Mouse (Mus musculus) left cerebral cortex, postnatal 4 days (tissue): ENCODE measurements around the gene Kdm1b. TPM values are rescaled to one million over a fixed set of nuclear protein-coding genes. Genes with fewer than 3 reads are reported as not detected.

Experiments used
- DNase-seq: peaks from one replicate; pipeline ENCODE4 v3.0.0-alpha.2; 2022
- intact Hi-C: fragments of 180-260 bp; cut with DNase I; formaldehyde crosslinking; loops from one replicate; pipeline ENCODE4 v1.15.1; 2025
- total RNA-seq, 2 experiments: library from RNA; stranded (reverse); gene quantifications; 2 replicates each; pipeline ENCODE4 v1.2.3; 2021

The Kdm1b gene
- total RNA-seq, 2 experiments from 2014 or later, result 23.8 to 34.7 TPM

DNA sequence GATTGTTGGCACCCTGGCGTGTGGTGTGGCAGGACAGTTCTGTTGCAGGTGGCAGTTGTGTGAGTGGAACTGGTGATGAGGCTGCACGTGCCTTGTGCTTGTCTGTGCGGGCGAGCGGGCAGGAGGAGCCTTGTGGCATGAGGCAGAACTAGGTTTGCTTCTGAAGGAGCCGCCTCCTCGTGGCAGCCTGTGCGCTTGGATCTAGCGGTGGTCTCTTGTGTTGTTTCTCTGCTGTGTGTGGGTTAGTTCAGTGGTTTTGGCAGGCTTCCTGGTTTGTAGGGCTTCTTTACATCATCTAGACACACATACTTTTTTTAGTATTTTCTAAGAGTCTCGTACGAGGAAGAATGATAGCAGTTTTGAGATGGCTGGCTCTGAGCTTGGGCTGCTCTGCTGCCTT, 12.8 kb downstream of the Kdm1b start:
- intact Hi-C loops, result no loop called here
- no peak for DNase-seq

DNA sequence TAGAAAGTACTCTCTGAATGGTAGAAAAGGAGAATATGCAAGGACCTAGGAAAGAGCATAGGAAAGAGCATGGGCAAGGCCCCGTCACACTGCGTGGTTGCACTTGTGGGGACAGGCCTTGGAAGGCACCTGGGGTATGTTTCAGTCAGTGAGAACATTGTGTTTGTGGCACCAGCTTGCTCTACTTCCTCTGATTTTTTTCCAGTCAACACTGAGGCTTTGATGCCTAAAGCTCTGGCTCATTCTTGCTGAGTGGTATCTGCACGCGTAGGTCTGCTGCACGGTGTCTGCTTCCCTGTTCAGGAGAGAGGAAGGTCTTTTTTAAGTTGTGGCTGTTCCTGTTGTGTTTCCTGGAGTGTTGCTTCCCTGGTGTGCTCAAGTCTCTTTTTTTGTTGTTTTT, 13.5 kb downstream of the Kdm1b start:
- intact Hi-C loops, result no loop called here
- no peak for DNase-seq

DNA sequence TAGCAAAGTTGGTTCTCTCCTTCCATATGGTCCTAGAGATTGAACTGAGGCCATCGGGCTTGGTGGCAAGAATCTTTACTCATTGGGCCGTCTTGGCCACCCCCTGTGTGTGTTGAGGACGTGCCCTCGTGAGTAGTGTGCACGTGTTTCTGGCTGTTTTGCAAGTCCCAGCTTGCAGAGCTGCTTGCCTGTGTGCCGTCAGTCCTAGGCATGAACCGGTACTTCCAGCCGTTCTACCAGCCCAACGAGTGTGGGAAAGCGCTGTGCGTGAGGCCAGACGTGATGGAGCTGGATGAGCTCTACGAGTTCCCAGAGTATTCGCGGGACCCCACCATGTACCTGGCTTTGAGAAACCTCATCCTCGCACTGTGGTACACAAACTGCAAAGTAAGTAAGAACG, 19.5 kb downstream of the Kdm1b start:
- intact Hi-C loops, result no loop called here
- no peak for DNase-seq

DNA sequence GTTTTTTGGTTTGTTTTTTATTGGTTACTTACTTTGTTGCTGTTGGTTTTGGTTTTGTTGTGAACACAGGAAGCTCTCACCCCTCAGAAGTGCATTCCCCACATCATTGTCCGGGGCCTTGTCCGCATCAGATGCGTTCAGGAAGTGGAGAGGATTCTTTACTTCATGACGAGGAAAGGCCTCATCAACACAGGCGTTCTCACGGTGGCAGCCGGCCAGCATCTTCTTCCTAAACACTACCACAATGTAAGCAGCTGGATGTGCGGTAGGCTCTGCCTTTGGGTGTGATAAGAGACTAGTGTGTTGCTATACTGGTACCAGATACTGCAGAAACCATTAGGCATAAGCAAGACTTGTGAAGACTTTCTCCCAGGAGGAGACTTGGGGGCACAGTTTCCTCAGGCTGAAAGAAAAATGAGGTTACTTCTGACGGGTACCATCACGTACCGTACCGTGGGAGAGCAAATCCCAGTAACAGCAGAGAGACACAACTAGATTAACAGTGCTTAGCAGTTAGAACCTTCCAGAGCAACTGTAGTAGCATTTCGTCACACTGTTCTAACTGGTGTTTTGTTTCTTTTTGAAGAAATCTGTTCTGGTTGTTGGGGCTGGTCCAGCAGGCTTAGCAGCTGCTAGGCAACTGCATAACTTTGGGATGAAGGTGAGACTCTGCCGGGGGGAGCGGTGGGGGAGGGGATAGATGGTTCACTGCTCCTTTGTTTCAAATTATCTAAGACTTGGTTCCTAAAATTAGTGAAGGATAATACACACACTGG, 20.9 kb downstream of the Kdm1b start:
- intact Hi-C loops, result no loop called here
- DNase-seq, result no peak

DNA sequence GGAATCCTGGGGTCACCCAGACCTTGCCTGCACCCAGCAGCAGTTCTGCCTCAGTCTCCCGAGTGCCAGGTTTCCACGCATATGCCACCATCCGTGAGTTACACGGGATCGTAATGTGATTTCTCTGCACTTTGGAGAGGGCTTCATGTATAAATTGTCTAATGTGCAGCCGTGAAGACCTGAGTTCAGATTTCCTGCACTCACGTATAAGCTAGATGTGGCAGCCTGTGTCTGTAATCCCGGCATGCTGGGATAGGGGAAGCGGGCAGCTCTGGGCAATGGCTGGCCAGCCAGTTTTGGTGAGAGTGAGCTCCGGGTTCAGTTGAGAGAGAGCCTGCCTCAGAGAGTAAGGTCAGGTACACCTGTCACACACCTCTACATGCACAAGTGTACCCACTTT, 23.2 kb downstream of the Kdm1b start:
- intact Hi-C loops, result no loop called here
- no peak for DNase-seq

DNA sequence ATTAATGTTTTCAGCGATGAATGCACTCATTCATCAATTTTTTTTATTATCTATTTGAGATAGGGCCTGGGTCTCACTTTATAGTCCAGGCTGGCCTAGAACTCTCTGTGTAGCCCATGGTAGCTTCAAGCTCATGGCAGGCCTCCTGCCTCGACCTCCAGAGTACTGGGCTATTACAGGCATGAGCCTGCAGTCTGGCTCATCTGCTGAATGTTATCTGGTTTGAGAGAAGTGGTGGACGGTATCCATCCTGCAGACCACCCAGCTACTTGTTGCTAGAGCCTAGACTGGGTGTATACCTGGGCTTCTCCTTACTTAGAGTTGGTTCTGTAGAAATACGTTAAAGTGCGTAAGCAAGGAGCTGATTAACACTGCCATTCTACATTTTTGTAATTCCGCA, 23.7 kb downstream of the Kdm1b start:
- intact Hi-C loops, result no loop called here
- DNase-seq, result no peak

DNA sequence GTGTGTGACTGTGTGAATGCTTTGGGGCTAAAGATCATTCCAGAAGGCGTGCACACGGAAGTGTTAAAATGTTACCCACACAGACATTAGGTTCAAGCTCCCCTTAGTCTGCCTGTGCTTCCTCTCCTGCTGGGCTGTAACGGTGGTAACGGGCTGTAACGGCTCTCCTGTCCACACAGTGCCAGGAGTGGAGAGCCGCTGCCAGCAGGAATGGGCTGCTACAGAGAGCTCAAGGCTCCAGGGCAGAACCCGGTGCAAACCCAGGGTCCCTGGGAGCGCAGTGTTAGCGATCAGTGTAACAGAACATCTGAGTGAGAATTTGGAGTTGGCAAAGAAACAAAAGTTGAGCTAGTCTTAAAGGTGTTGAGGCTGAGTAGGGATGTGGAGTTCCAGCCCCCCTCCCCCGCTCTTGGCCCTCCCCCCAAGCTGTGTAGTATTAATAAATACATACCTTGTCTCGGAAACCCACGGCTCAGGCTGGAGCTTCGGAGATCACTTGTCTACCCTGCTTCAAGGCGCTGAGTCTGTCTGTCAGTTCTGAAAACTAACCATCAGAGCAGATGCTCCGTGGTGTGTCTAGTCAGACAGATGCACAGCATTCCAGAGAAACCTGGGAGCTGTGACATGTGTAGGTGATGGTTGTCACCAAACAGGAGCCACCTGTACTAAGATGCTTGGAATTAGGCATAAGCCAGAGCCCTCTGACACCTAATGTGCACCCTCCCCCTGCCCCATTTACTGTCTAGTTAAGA, 27.2 kb downstream of the Kdm1b start:
- no peak for DNase-seq
- intact Hi-C loops, result no loop called here

DNA sequence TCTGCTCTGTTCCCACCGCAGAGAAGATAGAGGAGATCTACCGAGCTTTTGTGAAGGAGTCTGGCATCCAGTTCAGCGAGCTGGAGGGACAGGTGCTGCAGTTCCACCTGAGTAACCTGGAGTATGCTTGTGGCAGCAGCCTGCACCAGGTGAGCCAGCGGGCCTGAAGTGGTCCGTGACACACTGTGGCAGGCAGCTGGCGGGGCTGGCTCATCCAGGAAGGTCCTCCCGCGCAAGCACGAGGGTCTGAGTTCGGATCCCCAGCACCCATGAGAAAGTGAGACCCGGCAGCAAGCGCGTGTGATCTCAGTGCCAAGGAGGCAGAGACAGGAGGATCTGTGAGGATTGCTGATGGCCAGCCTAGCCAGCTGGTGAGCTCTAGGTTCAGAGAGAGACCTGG, 28.6 kb downstream of the Kdm1b start:
- DNase-seq, result no peak
- intact Hi-C loops, result no loop called here

DNA sequence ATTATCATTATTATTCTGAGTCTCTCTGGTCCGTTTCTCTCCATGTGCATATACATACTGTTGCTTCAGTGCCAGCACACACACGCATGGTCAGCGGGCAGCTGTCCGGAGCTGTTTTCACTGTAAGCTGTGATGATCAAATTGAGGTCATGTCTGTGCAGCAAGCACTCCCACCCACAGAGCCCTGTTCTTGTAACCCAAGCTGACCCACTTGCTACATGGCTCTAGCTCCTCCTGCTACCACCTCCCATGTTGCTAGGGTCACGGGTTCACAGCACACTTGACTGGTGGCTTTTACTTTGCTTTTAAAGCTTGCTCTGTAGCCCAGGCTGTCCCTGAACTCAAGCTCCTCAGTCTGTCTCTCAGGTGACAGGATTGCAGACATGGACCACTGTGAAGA, 29.2 kb downstream of the Kdm1b start:
- no peak for DNase-seq
- intact Hi-C loops, result no loop called here

DNA sequence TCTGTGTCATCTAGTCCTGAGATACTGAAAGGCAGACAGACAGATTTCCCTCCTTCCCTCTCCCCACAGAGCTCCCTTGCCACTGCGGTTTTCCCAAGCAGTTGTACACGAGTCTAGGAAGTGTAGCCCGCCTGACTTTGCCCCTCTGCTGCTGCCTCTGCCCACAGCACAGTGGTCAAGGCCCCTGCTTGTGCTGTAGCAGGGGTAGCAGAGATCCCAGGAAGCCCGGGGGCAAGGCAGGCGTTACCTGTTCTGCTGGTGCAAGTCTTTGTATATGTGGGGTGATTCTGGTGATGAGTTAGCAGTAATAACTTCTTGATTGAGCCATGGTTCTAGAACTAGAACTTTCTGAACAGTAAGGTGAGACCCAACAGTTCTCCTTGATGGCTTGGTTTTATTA, 32.9 kb downstream of the Kdm1b start:
- intact Hi-C loops, result no loop called here
- DNase-seq, result no peak

DNA sequence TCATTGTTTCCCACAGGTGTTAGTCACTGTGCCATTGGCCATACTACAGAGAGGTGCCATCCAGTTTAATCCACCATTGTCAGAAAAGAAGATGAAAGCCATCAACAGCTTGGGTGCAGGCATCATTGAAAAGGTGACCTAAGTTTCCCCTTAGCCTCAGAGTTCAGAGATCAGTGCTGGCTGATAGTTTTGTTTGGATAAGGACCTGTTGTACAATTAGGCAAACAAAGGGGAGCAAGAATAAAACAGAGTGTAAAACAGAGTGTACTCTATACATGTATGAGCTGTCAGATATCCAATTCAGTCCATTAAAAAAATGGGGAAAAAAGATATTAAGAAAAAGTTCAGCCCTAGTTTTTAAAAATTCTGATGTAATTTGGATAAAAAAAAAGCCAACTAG, 34.1 kb downstream of the Kdm1b start:
- intact Hi-C loops, result no loop called here
- DNase-seq, result no peak

DNA sequence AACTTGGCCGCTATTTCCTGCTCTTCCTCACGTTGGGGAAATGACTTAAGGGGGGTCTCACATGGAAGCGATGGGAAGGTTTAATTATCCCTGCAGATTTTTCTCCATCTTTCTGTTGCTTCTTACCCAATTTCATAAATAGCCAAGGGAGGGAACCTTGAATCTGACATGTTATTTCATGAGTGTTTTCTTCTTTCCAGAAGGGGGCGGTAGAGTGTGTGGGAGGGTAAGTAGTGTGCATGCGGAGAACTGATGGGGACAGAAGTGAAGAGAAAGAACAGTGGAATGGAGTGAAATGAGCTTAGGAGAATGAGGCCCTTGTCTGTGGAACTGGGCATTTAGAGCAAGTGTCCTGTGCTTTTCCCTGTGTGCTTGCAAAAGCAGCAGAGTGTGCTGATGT, 35.5 kb downstream of the Kdm1b start:
- DNase-seq, result no peak
- intact Hi-C loops, result no loop called here

DNA sequence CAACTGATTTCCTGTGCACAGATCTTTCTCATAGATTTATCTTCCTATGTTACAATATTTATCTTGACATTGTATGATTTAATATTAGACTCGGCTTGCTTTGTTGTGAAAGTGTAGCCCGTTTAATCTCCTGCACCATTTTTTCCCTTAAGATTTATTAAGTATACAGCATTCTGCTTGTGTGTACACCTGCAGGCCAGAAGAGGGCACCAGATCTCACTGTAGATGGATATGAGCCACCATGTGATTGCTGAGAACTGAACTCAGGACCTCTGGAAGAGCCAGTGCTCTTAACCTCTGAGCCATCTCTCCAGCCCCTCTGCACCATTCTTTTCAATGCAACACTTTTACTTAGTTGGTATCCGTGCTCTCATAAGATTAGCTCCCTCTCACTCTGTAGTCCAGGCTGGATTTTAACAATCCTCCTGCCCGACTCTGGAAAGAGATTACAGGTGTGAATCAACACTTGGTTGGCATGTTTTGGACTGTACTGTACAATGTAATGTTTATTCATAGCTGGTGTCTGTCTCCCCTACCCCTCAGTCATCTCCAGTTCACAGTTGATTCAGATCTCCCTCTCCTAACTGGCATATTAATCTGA, 37.7 kb downstream of the Kdm1b start:
- intact Hi-C loops, result no loop called here
- DNase-seq, result no peak

DNA sequence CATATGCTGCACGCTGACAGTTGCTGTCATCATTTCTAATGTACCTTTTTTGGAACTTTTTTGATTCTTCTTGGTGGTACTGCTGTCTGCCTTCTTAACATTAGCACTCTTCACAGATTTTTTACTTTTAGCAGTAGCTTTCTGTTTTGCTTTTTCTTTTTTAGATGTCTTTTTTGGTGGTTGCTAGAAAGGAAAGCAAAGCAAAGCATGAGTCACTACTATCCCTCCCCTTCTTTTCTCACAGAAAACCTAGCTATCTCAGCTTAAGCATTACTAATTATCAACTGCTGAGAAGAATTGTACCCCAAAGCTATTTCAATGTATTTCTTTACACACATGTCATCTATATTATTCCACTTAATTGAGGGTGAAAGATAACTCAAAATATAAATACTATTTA, 45.1 kb downstream of the Kdm1b start:
- intact Hi-C loops, result no loop called here
- no peak for DNase-seq

DNA sequence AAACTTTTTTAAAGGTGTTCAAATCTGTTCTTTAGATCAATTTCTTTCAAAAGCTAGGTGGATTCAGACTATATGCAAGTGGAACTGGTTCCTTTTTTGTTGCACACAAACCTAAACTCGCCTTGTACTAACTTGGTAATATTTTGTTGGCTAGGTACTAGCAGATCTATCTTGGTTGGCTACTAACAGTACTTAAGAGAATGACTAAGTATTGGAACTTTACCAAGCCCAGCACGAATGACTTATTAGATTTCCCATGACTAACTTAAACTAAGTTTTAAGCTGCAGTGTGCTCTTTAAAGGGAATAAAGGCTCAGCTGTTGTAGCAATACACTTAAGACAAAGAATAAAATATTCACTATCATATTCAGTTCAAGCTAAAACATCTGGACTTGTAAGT, 46.0 kb downstream of the Kdm1b start:
- no peak for DNase-seq
- intact Hi-C loops, result no loop called here

DNA sequence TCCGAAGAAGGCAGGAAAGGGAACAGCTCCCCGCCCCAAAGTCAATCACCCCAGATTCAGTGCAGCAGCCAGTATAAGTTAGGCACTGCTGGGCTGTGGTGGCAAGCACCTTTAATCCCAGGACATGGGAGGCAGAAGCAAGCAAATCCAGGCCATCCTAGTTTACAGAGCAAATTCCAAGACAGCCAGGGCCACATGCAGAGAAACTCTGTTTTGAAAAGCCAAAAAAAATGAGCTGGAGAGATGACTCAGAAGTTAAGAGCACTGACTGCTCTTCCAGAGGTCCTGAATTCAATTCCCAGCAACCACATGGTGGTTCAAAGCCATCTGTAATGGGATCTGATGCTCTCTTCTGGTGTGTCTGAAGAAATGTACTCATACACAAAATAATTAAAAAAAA, 50.5 kb downstream of the Kdm1b start:
- no peak for DNase-seq
- intact Hi-C loops, result no loop called here

DNA sequence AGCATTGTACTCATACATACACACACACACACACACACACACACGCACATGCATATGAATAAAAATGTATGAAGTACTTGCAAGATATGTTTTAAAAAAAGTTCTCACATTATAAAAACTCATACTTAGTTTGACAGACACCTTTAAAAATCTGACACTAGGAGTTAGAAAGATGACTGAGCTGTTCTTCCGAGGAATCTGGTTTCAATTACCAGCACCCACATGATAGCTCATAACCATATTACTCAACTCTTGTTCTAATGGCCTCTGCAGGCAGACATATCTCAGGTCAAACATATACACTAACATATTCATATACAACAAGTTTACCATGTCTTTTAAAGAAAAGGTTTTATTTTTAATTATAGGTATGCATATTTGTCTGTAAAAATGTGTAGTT, 53.3 kb downstream of the Kdm1b start:
- intact Hi-C loops, result no loop called here
- DNase-seq, result no peak

DNA sequence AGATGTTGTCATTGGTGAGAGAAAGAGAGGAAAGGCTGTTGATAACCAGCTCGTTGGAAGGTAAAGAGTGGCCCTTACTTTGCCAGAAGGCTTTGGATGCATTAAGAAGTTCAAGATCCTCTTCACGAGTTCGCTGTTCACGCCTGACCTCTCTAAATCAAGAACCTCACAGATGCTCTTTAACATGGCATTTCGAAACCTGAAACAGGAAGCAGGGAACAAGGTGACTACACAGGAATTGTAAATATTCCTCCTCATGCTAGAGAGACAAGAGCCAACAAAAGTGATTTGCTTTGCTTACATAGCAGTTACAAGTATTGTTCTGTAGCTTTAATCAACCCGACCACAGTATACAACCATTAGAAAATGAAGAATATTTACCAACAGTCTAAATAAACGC, 56.0 kb downstream of the Kdm1b start:
- intact Hi-C loops, result no loop called here

DNA sequence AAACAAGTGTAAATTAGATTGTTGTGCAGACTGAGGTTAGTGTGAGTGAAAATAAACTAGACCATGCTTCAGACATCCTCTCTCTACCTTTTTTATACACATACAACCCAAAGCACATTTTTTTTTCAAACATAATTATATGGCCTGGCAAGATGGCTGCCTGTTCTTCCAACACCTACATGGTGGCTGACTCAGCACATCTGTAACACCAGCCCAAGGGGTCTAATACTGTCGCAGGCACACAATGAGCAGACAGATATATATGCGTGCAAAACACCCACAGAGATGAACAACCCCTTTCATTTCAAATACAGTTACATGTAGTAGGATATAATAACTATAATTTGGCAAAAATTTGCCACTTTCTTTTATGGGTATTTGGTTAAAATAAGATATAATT, 57.3 kb downstream of the Kdm1b start:
- no peak for DNase-seq

More for the DNA sequence above, 56.0 kb downstream of the Kdm1b start:
- DNase-seq, result no peak

DNA sequence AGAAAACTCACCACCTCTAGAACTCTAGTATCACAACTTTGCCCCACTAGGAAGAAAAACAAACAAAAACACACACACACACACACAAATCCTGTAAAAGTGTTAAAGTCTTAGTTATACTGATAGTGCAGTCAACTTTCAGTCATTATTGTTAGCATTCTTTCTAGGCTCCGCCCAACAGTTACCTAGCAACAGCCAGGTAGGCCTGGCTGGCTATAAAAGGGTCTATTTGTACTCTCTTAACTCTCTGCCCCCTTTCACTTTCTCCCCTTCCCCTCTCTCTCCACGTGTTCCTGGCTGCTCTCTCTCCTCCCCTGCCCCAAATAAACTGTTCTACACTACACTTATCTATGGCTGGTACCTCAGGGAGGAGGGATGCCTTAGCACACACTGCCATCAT, 60.8 kb downstream of the Kdm1b start:
- intact Hi-C loops, result no loop called here
- no peak for DNase-seq

More for the DNA sequence above, 57.3 kb downstream of the Kdm1b start:
- intact Hi-C loops, result no loop called here

DNA sequence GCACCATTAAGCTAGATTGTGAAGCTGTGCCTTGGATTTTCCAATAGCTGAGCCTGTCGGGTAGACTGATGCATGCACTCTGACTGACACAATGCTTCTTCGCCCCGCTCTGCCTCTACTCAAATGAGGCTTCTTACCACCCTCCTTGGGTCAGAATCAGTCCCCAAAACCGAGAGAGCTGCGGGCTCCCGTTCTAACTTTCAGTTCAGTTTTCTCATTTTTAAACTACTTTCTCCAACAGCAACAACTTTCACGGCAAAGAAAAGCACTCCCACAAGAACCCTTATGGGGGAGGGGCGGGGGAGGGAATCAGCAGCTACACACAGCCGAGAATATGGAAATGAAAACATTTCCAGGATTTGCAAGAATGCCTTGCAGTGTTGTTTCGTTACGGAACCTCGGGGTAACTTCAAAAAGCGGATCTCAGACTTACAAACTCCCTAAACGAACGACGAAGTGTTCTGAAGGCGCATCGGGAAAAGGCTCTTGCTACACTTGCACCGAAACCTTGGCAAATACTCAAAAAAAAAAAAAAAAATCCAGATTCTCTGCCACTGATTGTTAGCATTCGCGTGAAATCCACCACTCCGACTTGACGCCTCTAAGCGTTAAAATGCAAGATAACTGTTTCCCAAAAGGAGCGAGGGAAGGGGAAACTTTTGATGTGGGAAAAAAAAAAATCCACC, 61.7 kb downstream of the Kdm1b start:
- intact Hi-C loops, result no loop called here
- peak; percentile 45 for DNase-seq
